Mouse (Mus musculus) stomach, embryonic 14.5 days (tissue): ENCODE data around the gene Ipo13. TPM values are rescaled to one million over a fixed set of nuclear protein-coding genes. Genes with fewer than 3 reads are reported as not detected.

Experiments
- ATAC-seq: fragments of 200-750 bp; cut with Nextera tagmentation; 2 replicates; pipeline ENCODE4 v1.8.0; 2017; ENCODE audit warnings: low read depth, moderate TSS enrichment; ENCODE audit not compliant: insufficient number of reproducible peaks, insufficient read depth, low FRiP score
- H3K27ac ChIP-seq: fragments of 300-500 bp; sonication (generic); 2 replicates; pipeline ENCODE4 v1.5.1; 2014; ENCODE audit warnings: mild to moderate bottlenecking, low read length, moderate library complexity, mixed read lengths
- H3K27me3 ChIP-seq: fragments of 300-500 bp; sonication (generic); 2 replicates; pipeline ENCODE4 v1.6.1; 2014; ENCODE audit warnings: low read length, control low read depth, mixed read lengths; ENCODE audit not compliant: control insufficient read depth, insufficient read depth
- H3K36me3 ChIP-seq: fragments of 300-500 bp; sonication (generic); 2 replicates; pipeline ENCODE4 v1.6.1; 2014; ENCODE audit warnings: mild to moderate bottlenecking, control low read depth, low read length, moderate library complexity, mixed read lengths; ENCODE audit not compliant: control insufficient read depth, insufficient read depth
- H3K4me1 ChIP-seq: fragments of 300-500 bp; sonication (generic); 2 replicates; pipeline ENCODE4 v1.6.1; 2014; ENCODE audit warnings: low read length, control low read depth, mixed read lengths; ENCODE audit not compliant: control insufficient read depth, insufficient read depth
- H3K4me2 ChIP-seq: fragments of 300-500 bp; sonication (generic); replicated peaks from 2 replicates; pipeline ENCODE4 v1.6.1; 2014; ENCODE audit warnings: low read depth, low read length, control low read depth
- H3K4me3 ChIP-seq: fragments of 300-500 bp; sonication (generic); 2 replicates; pipeline ENCODE4 v1.5.1; 2014; ENCODE audit warnings: low read depth, low read length, control low read depth
- H3K9ac ChIP-seq: fragments of 300-500 bp; sonication (generic); replicated peaks from 2 replicates; pipeline ENCODE4 v1.6.1; 2014; ENCODE audit warnings: low read depth, mild to moderate bottlenecking, control low read depth, low read length, moderate library complexity, mixed read lengths
- H3K9me3 ChIP-seq: fragments of 300-500 bp; sonication (generic); 2 replicates; pipeline ENCODE4 v1.6.1; 2016; ENCODE audit warnings: low read depth, low read length, control low read depth; ENCODE audit not compliant: control insufficient read depth
- WGBS: fragments of 180-500 bp; shearing (Covaris S2); extraction: QIAGEN DNeasy Blood & Tissue Kit; methylation state at CpG from one replicate; pipeline ENCODE4 v1.1.7; 2014; 5-methylcytosine and 5-hydroxymethylcytosine counted together
- polyA plus RNA-seq: library from polyadenylated mRNA; unstranded; fragments of >200 nt; fragmentation: Nextera tagmentation; extraction: Ambion mirVana; gene quantifications from 2 replicates; pipeline ENCODE4 v1.2.1, GENCODE M21; 2014

The Ipo13 gene
- polyA plus RNA-seq, 1 experiment from 2014 or later: 39.8 TPM

DNA sequence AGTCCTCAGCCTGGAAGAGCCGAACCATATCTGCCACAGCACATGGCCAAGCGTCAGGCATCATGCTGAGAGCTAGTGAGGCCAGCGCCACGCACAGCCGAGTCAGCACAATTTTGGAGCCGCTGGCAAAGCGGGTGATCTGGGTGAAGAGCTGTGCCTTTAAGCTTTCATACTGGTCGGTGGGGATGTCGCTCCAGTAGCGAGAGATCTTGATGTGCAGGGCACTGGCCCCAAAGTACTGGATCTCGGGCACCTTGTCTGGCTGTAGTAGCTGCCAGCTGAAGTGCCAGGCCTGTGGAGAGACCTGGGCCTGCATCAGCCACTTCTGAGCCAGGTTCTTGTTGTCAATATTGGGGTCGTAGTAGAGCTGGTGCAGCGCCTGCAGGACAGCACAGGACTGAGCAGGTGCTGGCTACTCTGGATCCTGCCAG, 2.7 kb downstream of the Ipo13 start:
- no peak overlapping the region for H3K4me2 ChIP-seq
- H3K36me3 ChIP-seq: peaks cover 22% of the 10 kb centered on the region; the same call in 1 of the 2 replicates
- no peak overlapping the region for H3K9ac ChIP-seq
- H3K4me3 ChIP-seq: no peak overlapping the region
- H3K9me3 ChIP-seq: no peaks in the 10 kb centered on the region
- 89% methylated on average over 13 of the region's 13 CpGs for WGBS
- peaks cover 15% of the 10 kb centered on the region for H3K4me1 ChIP-seq
- H3K27ac ChIP-seq: no peak overlapping the region
- no peak for ATAC-seq
- no peaks in the 10 kb centered on the region for H3K27me3 ChIP-seq

DNA sequence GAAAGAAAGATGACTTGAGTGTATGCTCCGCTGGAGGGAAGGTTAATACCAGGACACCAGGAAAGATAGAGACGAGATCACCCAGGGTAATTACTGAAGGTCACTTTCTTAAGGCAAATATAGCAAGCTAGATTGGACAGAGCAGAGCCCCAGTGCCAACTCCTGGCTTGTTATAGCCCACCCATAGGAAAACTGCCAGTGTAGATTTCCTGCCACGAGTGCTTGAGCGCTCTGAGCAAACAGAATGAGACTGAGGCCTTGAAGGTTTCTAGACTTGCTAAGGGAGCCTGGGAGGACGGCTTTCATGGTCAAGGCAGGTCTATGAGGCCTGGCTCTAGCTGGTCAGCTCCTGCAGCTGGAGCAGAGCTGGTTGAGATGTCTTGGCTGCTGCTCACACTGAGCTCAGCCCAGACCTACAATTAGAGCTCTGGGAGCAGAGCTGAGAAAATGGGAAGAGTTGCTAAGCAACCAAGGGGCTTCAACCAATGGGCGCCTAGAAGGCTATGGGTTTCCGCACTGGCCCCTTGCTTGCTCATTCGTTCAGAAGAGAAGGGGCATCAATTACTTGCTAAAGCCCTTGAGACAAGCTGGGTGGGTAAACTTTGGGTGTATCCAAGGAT, 5.9 kb downstream of the Ipo13 start:
- no peaks in the 10 kb centered on the region for H3K27me3 ChIP-seq
- peaks cover 11% of the 10 kb centered on the region for H3K4me1 ChIP-seq
- no peak overlapping the region for H3K4me2 ChIP-seq
- ATAC-seq: no peak
- H3K9me3 ChIP-seq: no peaks in the 10 kb centered on the region
- H3K36me3 ChIP-seq: peaks cover 30% of the 10 kb centered on the region; the same call in 1 of the 2 replicates
- WGBS: 72% methylated on average over 8 of the region's 8 CpGs
- H3K27ac ChIP-seq: no peak overlapping the region
- H3K4me3 ChIP-seq: no peak overlapping the region
- no peak overlapping the region for H3K9ac ChIP-seq

DNA sequence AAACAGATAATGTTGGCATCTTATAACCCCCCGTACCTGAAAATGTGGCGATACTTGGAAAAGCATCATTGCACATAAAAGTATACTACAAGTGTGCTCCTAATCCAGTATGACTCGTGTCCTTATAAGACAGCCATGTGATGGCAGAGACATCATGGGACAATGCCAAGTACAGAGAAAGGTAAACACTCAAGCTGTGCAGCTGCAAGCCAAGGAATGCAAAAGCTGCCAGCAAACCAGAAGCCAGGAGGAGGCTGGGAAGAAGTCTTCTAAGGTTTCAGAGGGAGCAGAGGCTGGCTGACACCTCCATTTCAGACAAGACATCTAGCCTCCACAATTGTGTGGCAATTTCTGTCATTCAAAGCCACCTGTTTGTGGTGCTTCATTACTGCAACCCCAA, 8.6 kb downstream of the Ipo13 start:
- WGBS: 82% methylated on average over 3 of the region's 3 CpGs
- Histone ChIP-seq H3K9ac (no peak overlapping the region), H3K4me1 (no peaks in the 10 kb centered on the region), H3K9me3 (no peaks in the 10 kb centered on the region), H3K27me3 (no peaks in the 10 kb centered on the region), H3K36me3 (peaks cover 41% of the 10 kb centered on the region), H3K4me3 (no peak overlapping the region), H3K27ac (no peak overlapping the region), H3K4me2 (no peak overlapping the region)
- ATAC-seq: no peak

DNA sequence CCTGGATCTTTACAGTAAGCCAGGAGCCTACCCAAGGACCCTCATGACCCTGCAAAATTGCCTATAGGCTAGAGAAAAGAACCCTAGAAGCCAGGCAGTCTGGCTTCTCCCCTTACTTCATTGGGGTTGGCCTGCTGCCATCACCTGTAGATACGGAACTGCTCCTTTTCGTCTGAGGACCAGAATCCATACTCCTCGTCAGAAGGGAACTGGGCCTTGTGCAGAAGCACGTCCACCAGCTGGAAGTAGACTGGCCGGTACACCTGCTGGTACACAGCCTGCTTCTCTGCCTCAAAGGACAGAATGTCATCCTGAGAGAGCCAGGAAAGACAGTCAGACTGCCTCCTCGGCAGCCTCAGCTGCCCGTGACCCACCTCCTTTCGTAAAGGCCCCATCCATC, 10.0 kb downstream of the Ipo13 start:
- 91% methylated on average over 8 of the region's 8 CpGs for WGBS
- no peak overlapping the region for H3K27ac ChIP-seq
- no peak overlapping the region for H3K4me3 ChIP-seq
- no peak for ATAC-seq
- no peak overlapping the region for H3K9ac ChIP-seq
- H3K36me3 ChIP-seq: peaks cover 49% of the 10 kb centered on the region
- no peaks in the 10 kb centered on the region for H3K4me1 ChIP-seq
- H3K9me3 ChIP-seq: no peaks in the 10 kb centered on the region
- H3K4me2 ChIP-seq: no peak overlapping the region
- no peaks in the 10 kb centered on the region for H3K27me3 ChIP-seq

DNA sequence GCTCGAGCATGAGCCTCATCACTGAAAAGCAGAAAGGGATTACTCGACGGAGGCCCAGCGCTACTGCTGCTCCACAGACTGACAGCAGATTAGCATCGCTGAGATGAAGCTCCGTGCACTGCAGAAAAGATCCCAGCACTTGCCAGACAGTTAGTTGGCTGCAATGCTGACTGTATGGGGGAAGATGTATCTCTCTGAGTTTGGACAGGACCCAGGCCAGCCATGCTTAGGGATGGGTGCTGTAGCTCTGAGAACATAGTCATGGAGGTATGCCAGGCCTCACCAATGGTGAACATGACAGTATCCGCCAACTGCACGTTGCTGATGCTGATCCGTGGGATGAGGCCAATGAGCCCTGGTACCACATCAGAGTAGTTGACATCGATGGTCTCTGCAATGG, 10.7 kb downstream of the Ipo13 start:
- Histone ChIP-seq H3K9me3 (no peaks in the 10 kb centered on the region), H3K27me3 (no peaks in the 10 kb centered on the region), H3K4me3 (no peak overlapping the region), H3K36me3 (peaks cover 55% of the 10 kb centered on the region), H3K9ac (no peak overlapping the region), H3K27ac (no peak overlapping the region), H3K4me2 (no peak overlapping the region), H3K4me1 (no peaks in the 10 kb centered on the region)
- ATAC-seq: no peak
- 86% methylated on average over 10 of the region's 10 CpGs for WGBS

DNA sequence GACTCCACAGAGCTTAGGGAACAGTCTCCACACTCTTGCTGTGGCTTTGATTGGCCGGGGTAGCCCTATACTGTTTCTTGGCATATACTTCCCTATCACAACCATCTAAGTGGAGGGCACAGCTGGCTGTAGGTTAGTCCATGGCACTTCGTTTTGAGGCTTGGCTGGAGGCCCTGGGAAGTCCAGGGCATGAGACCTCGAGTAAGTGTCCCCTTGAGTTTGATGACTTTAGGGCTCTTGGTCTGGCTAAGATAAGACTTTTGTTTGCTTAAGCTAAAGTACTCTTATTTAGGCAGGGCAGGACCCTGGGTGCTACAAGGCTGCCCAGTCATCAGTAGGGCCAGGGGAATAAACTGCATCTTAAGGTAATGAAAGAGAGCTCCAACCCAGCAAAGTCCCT, 16.7 kb downstream of the Ipo13 start:
- Histone ChIP-seq H3K4me2 (no peak overlapping the region), H3K27ac (no peak overlapping the region), H3K4me1 (no peaks in the 10 kb centered on the region), H3K4me3 (no peak overlapping the region), H3K9ac (no peak overlapping the region), H3K36me3 (peaks cover 68% of the 10 kb centered on the region), H3K9me3 (no peaks in the 10 kb centered on the region), H3K27me3 (no peaks in the 10 kb centered on the region)
- 70% methylated on average over 3 of the region's 3 CpGs for WGBS
- no peak for ATAC-seq

DNA sequence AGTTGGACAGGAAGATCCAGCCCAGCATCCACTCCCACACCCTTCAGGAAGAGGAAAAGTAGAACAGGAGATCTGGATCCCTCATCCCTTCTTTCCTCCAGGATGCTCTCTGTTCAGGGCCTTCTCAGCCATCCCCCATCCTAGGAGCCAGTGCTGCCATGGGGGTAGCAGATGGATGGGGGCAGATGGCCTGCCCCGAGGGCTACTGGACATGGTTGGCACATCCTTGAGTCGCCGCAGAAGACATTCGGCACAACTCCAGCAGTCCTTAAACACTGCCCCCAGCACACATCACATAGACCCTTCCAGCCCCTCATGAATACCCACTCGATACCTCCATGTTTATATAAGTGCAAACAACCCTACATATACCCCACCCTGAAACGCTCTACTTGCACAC, 18.8 kb downstream of the Ipo13 start:
- WGBS: 95% methylated on average over 6 of the region's 6 CpGs

DNA sequence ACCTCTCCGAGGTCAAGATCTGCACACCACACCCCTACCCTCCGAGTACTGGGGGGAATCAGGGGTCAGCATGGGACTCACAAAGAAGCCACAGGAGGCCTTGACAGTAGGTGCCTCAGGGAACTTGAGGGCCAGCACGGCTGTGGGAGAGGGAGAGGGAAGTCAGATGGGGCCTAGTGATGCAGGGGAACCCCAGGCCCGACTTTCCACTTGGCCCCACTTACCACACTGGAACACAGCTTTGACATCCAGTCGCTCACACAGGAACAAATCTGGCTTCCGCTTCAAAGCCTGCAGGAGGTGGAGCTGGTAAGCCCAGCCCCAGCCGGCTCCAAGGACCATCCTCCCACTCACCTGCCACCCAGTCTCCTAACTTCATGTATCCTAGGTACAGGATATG, 19.5 kb downstream of the Ipo13 start:
- ATAC-seq: no peak
- Histone ChIP-seq H3K4me2 (no peak overlapping the region), H3K4me3 (no peak overlapping the region), H3K4me1 (0 out of 2 replicates have a peak, but pooled peaks cover 7% of the 10 kb centered on the region), H3K9ac (no peak overlapping the region), H3K27me3 (no peaks in the 10 kb centered on the region), H3K9me3 (no peaks in the 10 kb centered on the region), H3K36me3 (peaks cover 45% of the 10 kb centered on the region), H3K27ac (no peak overlapping the region)
- 85% methylated on average over 7 of the region's 7 CpGs for WGBS

More for the DNA sequence above, 18.8 kb downstream of the Ipo13 start:
- H3K9me3 ChIP-seq: no peaks in the 10 kb centered on the region
- H3K27ac ChIP-seq: no peak overlapping the region
- H3K4me2 ChIP-seq: no peak overlapping the region
- peaks cover 52% of the 10 kb centered on the region for H3K36me3 ChIP-seq
- H3K27me3 ChIP-seq: no peaks in the 10 kb centered on the region
- H3K4me3 ChIP-seq: no peak overlapping the region
- no peak for ATAC-seq
- H3K4me1 ChIP-seq: 0 out of 2 replicates have a peak, but pooled peaks cover 3% of the 10 kb centered on the region
- H3K9ac ChIP-seq: no peak overlapping the region

DNA sequence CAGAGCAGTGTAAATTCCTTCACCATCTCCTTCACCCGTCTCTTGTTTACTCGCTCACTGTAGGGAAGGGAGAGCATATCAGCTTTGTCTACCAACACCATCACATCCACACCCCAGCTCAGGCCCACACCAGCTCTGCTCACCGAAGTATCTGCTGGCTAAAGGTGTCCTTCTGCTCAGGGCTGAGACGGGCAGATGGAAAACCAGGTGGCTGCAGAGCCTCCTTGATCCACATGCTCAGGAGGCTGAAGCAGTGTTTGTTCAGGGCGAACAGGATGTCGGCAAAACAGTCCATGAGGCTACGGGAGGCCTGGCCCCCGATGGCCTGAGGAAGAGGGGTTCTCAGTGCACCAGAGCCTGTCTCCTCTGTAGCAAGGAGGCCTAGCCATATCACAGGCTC, 20.2 kb downstream of the Ipo13 start:
- Histone ChIP-seq H3K36me3 (peaks cover 37% of the 10 kb centered on the region), H3K4me2 (no peak overlapping the region), H3K4me1 (0 out of 2 replicates have a peak, but pooled peaks cover 7% of the 10 kb centered on the region), H3K9me3 (no peaks in the 10 kb centered on the region), H3K9ac (no peak overlapping the region), H3K4me3 (no peak overlapping the region), H3K27me3 (no peaks in the 10 kb centered on the region), H3K27ac (no peak overlapping the region)
- ATAC-seq: no peak
- 82% methylated on average over 8 of the region's 8 CpGs for WGBS
